ENCODE assay signal across 28 mouse cellular contexts in genomic region chr13:34800906-34801305, GRCm38 (mm10).
A peak's percentile ranks its signal among the peaks of the same experiment; 100 is the strongest.
DNase-seq lines count a peak whose midpoint lies in the region; ATAC-seq and TF ChIP-seq lines count a peak whose summit lies in the region.
"Had no signal": no experiment of that assay in that cellular context is flagged by ENCODE, and none has a peak within 500 bp of the region (broad histone marks: within the 10 kb centered on the region; RNA-seq: fewer than 3 reads in every experiment).

No protein-coding gene starts in this region.

- no peak overlapping the region for H3K9ac ChIP-seq in forebrain, embryonic 15.5 days (replicated peaks)
- H3K9ac ChIP-seq: embryonic facial prominence, embryonic 15.5 days; hindbrain, embryonic 15.5 days; limb, embryonic 13.5 days; midbrain, embryonic 13.5 days; stomach, embryonic 15.5 days had no signal

- no peak overlapping the region for H3K4me2 ChIP-seq in forebrain, embryonic 15.5 days (replicated peaks)
- H3K4me2 ChIP-seq: embryonic facial prominence, embryonic 15.5 days; hindbrain, embryonic 15.5 days; limb, embryonic 13.5 days; liver, embryonic 11.5 days; midbrain, embryonic 13.5 days; stomach, embryonic 15.5 days had no signal

- TF ChIP-seq CTCF in layer of hippocampus, adult 2 months (conservative IDR thresholded peaks at IDR 0.05) = no peak

- H3K9me3 ChIP-seq in forebrain, embryonic 15.5 days = no peaks in the 10 kb centered on the region
- no peaks in the 10 kb centered on the region for H3K9me3 ChIP-seq in forebrain, embryonic 10.5 days
- H3K9me3 ChIP-seq: embryonic facial prominence, embryonic 10.5 days; embryonic facial prominence, embryonic 15.5 days; G1E; hindbrain, embryonic 10.5 days; hindbrain, embryonic 15.5 days; limb, embryonic 13.5 days; megakaryocyte, embryonic 14.5 days; midbrain, embryonic 13.5 days; stomach, embryonic 15.5 days had no signal

- ATAC-seq in forebrain, embryonic 15.5 days (replicated peaks) = 0 out of 2 replicates have a peak, but pooled peaks have one; percentile 41
- ATAC-seq: inflammation-experienced regulatory T-cells, adult 6 months; lung, postnatal 0 days; midbrain, embryonic 13.5 days had no signal

- peak overlapping the region; percentile 62 for H3K27ac ChIP-seq in forebrain, embryonic 15.5 days (replicated peaks)
- H3K27ac ChIP-seq in forebrain, embryonic 10.5 days = no peak overlapping the region
- 0 out of 2 replicates have a peak overlapping the region, but pooled peaks have one; percentile 36 for H3K27ac ChIP-seq in layer of hippocampus, adult 2 months
- H3K27ac ChIP-seq: embryonic facial prominence, embryonic 10.5 days; embryonic facial prominence, embryonic 15.5 days; hindbrain, embryonic 10.5 days; hindbrain, embryonic 15.5 days; limb, embryonic 13.5 days; midbrain, embryonic 13.5 days; stomach, embryonic 15.5 days had no signal

- H3K4me1 ChIP-seq in forebrain, embryonic 15.5 days = no peaks in the 10 kb centered on the region
- no peaks in the 10 kb centered on the region for H3K4me1 ChIP-seq in forebrain, embryonic 10.5 days
- H3K4me1 ChIP-seq: embryonic facial prominence, embryonic 10.5 days; hindbrain, embryonic 10.5 days; hindbrain, embryonic 15.5 days; limb, embryonic 13.5 days; megakaryocyte, embryonic 14.5 days; midbrain, embryonic 13.5 days; stomach, embryonic 15.5 days had no signal

- no peak for DNase-seq in forebrain, embryonic 10.5 days (ENCODE audit: extremely low spot score, low spot score)
- no peak for DNase-seq in layer of hippocampus, adult 2 months (ENCODE audit: low spot score in 2 of 2)
- no peak for DNase-seq in layer of hippocampus, adult 11-12 months (ENCODE audit: low spot score)
- peak; percentile 11 for DNase-seq in right cerebral cortex, postnatal 25 days
- no peak for DNase-seq in right cerebral cortex, postnatal 36 days (ENCODE audit: low spot score in 2 of 2)
- no peak for DNase-seq in embryo, embryonic 11 days
- DNase-seq: adrenal gland, postnatal 14 days; cerebellum, adult 18-20 months; cerebellum, postnatal 14 days; heart, postnatal 14 days; kidney, adult 11 months; kidney, postnatal 25 days; lung, postnatal 4 days; retina, postnatal 1 day; thymus, postnatal 25 days had no signal

- no peaks in the 10 kb centered on the region for H3K36me3 ChIP-seq in forebrain, embryonic 15.5 days
- H3K36me3 ChIP-seq in forebrain, embryonic 10.5 days (replicated peaks) = no peaks in the 10 kb centered on the region
- H3K36me3 ChIP-seq: embryonic facial prominence, embryonic 10.5 days; embryonic facial prominence, embryonic 15.5 days; G1E; hindbrain, embryonic 10.5 days; hindbrain, embryonic 15.5 days; limb, embryonic 13.5 days; midbrain, embryonic 13.5 days; stomach, embryonic 15.5 days had no signal

- H3K27me3 ChIP-seq in forebrain, embryonic 15.5 days = no peaks in the 10 kb centered on the region
- no peaks in the 10 kb centered on the region for H3K27me3 ChIP-seq in forebrain, embryonic 10.5 days (ENCODE audit: poor library complexity, severe bottlenecking)
- H3K27me3 ChIP-seq: embryonic facial prominence, embryonic 15.5 days; hindbrain, embryonic 15.5 days; limb, embryonic 13.5 days; midbrain, embryonic 13.5 days; stomach, embryonic 15.5 days had no signal

- WGBS in forebrain, embryonic 15.5 days = 63% methylated on average over 5 of the region's 5 CpGs
- 73% methylated on average over 5 of the region's 5 CpGs for WGBS in forebrain, embryonic 10.5 days

- no peak overlapping the region for H3K4me3 ChIP-seq in forebrain, embryonic 15.5 days
- H3K4me3 ChIP-seq in forebrain, embryonic 10.5 days = no peak overlapping the region
- H3K4me3 ChIP-seq in layer of hippocampus, adult 2 months = no peak overlapping the region
- H3K4me3 ChIP-seq: embryonic facial prominence, embryonic 10.5 days; embryonic facial prominence, embryonic 15.5 days; hindbrain, embryonic 10.5 days; hindbrain, embryonic 15.5 days; limb, embryonic 13.5 days; megakaryocyte, embryonic 14.5 days; midbrain, embryonic 13.5 days; stomach, embryonic 15.5 days had no signal
